Mouse (Mus musculus) adipocyte (in vitro differentiated cells): ENCODE measurements around the gene Gtf3c1.

Experiments
- DNase-seq: peaks from one replicate; pipeline ENCODE4 v3.0.0-alpha.2; 2016; ENCODE audit warnings: low spot score

Gene Gtf3c1

DNA sequence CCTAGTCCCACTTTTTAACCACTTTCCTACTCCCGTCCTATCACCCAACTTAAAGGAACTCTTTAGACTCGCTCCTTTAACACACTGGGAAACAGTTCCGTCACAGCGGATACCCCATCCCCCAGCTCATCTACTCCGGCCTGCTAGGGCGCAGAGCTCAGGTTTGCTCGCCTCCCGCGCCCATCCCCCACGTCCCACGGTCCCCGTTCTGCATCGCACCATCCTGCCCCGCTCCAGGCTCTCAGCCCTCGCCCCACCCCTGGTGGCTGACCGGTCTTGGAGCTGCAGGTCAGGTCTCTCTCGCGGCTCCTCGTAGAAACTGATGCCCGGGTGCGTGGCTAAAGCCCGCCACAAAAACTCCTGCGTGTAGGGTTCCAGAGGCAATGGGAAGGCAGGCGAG is 394 bp downstream of the Gtf3c1 start:
- no peak for DNase-seq

DNA sequence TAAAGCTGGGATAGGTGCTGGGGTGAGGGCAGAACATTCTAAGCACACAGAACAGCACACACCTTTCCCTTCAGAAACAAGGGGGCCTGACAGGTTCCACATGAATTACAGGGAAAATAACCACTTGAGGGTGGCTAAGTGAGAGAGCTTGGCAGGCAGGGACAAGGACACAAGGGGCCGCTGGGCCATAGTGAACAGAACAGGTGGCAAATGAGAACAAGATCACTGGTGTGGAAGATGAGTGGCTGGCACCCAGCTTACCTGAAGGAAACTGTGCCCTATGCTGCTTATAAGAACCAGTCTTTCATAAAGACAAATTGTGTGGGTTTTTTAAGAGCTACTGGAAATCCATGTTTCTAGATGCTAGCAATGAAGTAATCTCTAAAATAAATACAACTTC is 4.8 kb downstream of the Gtf3c1 start:
- no peak for DNase-seq

DNA sequence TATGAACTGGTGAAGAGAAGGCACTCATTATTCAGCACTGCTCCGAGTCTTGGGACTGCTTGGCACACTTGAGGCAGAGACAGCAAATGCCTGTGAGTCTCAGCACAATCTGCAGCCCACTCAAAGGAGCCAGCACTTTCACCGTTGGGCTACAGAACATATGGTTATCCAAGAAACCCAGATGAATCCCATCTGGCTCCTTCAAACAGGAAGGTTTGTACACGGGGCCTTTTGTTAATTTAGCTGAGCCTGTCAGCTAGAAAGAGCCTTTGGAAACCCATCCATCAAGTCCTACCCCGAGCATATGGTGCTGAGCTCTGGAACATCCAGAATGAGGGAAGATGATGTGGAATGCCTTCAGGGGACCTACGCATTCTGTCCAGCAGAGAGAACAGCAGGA is 13.5 kb downstream of the Gtf3c1 start:
- DNase-seq, result no peak

DNA sequence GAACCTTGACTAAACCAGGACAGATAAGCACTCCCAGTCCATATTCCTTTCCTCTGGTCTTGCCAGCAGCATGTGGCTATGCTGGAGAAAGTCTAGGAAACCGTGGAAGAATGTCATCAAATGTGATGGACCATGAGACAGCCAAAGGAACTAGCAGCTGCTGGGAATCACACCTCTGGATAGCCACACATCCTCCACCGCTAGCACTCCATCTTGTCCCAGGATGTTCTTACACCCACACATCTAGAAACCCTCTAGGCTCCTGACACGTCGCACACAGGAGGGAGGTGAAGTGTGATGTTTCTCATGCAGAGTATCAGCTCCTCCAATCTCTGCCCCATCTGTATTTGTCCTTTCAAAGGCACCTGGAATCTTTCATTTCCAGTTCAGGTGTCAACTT is 17.1 kb downstream of the Gtf3c1 start:
- DNase-seq, result no peak

DNA sequence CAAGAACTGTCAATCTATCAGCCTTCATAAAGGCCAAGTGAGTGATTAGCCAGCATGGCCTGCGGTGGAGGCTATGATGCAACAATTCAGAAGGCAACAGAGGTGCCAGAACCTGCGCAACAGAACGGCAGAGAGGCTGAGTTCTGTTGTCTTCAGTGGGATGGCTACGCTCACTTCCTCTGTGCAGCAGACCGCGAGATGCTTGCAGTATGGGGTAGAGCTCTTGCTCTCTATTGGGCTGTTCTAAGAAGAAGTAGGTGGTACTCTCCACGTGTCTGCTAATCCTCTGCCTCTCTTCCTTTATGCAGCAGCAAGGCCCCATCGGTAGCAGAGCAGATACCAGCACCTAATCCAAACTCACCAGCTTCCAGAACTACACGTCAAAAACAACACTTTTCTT is 27.6 kb downstream of the Gtf3c1 start:
- no peak for DNase-seq

DNA sequence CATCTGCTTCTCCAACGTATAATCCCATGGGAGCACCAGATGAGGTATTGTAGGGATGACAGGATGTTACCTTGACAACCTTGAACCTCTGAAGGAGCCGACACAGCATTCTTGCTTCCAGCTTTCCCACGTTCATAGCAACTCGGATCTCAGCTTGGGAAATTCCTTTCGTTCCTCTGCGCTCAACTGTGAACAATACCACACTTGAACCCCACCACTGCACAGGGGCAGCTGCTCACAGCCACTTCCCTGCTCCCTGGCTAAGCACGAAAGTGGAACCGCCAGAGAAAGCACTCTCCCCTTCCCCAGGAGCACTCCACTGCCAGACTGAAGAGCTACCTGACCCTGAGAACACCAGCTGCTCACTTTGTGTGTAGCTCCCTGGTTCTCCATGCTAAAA is 28.8 kb downstream of the Gtf3c1 start:
- no peak for DNase-seq

DNA sequence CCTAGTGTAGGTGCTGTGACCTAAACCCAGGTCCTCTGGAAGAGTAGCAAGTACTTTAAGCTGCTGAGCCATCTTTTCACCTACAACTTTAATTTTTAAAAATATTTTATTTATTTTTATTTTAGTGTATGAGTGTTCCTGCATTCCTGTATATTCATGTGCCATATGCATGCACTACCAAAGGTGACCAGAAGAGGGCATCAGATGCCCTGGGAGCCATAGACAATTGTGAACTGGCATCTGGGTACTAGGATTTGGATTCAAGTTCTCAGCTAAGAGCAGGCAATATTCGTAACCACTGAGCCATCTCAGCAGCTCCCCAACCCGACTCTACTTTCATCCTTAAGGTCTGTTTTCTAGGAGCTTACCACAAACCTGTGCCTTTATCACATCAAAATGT is 32.7 kb downstream of the Gtf3c1 start:
- peak; percentile 66 for DNase-seq

DNA sequence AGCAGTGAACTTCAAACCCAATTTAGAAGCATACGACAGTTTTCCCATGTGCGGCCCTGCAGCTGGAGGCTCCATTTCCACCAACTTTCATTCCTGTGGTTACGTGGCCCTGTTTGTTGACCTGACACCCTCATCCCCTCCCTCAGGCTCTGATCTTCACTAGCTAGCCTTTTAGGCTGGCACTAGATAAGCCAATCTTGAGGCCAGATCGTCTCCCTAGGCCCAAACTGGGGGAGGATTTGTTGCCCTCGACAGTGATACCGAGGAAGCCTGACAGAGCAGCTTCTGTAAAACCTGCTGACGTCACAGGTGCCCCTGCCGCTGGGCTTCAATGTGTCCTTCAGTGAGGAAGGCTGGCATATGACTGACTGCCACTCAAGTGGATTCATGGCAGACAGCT is 36.2 kb downstream of the Gtf3c1 start:
- no peak for DNase-seq

DNA sequence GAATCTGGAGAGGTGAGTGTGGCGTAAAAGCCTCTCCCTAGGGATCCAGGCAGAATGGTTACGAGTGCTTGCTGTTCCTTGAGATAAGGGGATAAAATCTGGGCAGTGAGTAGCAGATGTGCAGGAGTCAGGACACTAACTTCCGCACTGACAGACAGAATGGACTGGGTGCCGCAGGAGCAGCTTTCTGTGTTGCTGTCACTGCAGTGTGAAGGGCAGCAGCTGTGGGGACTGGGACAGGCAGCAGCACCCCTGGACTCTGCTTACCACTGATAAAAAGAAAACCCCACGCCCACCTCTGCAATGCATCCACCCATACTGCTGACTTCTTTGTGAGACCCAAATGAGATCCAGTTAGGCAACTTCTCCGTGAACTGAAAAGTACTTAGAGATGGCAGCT is 36.7 kb downstream of the Gtf3c1 start:
- no peak for DNase-seq

DNA sequence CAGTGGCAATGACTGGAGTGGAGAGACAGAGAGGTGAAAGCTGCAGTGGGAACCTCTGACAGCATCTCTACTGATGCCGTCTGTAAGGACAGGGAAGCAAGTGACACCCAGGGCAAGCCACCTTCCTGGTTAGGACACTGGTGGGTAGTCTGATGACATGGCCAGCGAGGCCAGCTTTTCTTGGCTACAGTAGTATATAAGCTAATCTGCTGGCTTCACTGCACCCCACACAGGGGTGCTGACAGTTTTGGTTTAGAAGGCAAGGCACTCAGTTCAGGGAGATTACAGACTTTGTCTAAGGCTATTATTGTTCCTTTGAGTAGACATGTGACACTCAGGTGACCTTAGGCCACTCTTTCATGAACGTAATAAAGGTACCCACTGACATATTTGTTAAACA is 43.9 kb downstream of the Gtf3c1 start:
- DNase-seq, result no peak

DNA sequence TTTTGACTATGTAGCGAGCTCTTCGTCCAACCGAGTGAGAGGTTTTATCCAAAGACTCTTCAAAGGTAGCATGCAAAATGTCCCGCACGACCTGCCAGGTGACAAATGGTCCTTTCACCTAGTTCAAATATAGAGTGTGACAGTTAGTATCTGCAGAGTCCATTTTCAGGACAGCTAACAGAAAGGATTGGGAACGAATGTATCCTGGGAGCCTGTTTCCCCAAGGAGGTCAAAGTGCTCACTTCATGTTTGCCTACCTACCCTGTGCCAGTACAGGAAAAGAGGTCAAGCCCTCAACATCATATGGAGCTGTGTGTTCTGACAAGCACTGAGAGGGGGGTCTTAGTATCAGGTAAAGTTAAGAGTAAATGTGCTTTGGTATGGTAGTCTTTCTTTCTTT is 50.1 kb downstream of the Gtf3c1 start:
- no peak for DNase-seq

DNA sequence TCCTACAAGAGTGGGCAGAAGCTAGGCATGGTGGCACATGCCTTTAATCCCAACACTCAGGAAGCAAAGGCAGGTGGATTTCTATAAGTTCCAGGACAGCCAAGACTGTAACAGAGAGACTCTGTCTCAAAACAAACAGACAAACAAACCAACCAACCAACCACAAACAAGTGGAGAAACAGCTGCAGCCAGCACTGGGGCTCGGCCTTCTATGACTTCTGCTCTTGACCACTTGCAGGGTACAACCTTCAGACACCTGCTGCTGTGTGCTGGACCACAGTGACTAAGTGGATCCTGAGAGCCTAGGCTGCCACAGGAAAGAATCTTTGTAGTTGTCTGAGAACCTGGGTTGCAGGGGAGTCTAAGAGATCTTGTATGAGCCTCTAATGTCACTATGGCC is 58.6 kb downstream of the Gtf3c1 start:
- no peak for DNase-seq

DNA sequence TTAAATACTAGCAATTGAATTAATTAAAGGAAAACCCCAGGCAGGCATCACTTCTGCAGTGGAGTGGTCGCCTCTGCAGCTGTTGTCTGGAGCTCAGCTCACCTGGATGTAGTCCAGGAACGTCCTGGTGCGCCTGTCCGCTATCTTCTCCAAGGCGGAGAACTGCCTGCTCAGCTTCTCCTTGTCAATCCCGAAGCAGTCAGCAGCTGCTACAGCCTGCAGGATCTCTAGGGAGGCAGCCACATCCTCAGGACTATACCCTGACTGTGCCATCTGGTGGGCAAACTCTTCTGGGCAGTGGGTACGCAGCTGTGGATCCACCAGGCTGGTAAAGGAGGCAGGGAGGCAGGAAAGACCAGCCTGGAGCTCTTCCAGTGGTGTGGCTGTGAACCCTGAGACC is 62.2 kb downstream of the Gtf3c1 start:
- DNase-seq, result no peak

DNA sequence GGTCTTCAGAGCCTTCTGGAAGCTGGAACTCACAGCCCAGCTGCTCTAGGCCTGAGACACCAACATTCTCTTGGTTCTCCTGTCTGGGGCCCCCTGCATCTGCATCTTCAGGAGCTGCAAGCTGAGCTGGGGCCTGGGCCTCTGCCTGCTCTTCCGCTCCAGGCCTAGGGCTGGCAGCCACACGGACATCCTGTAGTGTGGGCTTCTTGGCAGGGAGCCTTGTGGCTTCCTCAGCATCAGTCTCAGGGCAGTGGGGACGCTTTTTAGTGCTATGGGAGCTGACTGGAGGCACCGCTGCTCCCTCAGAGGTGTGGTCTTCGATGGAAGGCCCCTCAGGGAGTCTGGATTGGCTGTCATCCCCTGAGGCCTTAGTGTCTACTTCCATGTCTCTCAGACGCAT is 63.7 kb downstream of the Gtf3c1 start:
- no peak for DNase-seq

DNA sequence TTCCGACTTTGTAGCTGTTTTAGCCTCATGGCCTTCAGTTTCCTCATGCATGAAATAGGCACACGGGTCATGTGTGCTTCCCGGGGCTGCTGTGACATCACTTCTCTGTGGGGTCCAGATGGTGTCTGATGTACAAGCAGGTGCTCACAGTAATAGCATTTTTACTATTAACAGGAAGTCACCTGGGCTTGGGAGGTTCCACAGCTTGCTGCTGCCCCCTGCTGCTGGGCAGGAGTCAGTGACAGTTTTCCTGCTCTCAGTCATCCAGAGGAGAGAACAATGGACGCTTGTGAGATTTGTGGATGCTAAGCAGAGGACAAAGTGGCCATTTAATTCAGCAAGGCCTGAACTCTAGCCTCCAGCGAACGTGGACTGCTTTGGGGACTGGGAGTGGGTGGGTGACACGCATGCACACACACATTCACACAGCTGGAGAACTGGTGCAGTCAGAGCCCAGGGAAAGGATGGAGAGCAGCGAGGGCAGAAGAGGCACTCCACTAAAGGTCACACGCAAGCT is 68.7 kb downstream of the Gtf3c1 start:
- DNase-seq, result peak; percentile 44

DNA sequence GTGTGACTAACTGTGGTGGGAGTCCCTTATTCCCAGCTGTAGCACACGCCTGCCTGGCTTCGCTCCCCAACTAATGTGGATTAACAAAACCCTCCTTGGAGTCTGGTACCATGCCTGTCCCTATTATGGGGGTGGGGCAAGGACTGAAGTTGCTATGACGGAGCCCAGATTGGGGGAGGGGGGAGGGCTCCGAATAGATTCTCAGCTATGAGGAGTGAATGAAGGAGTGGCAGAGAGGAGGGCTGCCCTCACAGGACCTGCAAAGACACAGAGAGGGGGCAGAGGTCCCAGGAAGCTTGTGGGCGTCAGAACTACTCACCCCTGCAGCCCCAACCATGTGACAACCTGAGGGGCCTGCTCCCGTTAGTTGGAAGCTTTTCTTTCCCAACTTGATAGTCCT is 69.2 kb downstream of the Gtf3c1 start:
- DNase-seq, result no peak

DNA sequence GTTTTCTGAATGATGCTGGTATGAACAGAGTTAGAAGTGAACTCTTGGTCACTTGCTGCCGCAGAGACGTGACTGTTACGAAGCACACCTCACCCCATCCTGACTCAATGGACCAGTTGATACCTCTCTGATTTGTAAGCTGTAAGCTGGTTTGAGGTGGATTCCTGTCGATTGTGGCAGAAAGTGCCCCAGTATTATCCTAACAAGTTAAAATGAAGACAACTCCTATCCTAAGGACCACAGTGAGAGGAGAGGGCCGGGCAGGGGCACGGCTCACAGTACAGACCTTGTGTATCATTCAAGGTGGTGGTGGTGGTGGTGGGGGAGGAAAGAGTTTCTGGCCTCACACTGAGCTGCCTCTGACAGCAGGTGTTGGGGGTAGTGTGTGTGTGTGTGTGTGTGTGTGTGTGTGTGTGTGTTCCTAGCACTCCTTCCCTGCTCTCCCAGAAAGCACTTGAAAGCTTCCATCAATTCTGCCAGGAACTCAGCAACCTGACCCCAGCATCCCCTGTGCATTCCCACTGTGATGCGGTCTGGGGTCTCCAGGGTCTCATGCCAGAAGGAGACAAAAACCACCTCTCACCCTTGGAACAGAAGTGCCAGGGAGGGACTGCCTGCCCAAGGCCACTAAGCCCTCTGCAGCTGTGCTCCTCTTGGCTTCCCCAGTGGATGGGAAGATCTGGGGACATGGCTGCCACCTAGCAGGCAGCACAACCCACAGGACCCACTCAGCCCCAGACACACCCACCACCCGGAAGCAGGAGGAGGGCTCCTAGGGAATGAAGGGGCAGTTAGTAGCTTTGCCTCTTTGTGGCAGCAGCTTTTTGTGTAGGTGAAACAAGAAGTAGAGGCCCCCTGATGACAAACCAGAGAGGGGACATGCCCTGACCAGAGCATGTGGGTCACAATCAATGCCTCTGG is 70.1 kb downstream of the Gtf3c1 start:
- DNase-seq, result no peak

DNA sequence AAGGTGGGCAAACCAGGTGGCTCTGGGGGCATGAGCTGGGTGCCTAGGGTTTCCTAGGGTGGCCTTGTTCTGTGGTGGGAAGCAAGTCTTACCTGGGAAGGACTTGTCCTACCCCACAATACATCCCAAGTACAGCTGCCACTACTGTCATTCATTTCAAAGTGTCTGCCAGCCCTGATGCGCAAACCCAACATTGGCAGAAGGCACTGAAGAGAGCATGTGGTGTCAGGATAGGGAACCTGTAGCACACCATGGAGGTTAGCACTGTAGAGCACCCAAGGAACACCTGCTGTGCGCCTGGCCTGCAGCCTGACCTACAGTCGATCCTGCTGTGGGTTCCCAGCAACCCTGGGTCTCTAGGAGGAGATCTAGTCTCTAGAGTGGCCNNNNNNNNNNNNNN is 76.6 kb downstream of the Gtf3c1 start:
- no peak for DNase-seq

DNA sequence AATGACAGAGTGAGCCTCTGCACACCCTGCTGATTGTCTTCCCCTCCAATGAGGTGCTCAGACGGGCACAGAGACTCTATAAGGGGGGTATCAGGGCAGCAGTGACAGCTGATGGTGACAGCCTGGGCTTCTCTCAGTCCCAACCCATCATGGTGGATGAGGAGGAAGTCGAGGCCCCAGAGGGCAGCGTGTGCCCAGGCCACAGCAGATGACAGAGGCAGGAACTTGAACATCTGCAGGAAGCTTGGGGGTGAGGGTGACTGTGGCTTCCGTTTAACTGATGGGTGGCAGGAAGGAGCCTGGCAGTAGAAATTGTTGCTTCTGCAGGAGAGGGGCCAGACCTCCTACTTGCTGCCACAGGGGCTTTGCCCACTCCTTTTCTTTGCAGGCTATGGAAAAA is 77.3 kb downstream of the Gtf3c1 start:
- no peak for DNase-seq

DNA sequence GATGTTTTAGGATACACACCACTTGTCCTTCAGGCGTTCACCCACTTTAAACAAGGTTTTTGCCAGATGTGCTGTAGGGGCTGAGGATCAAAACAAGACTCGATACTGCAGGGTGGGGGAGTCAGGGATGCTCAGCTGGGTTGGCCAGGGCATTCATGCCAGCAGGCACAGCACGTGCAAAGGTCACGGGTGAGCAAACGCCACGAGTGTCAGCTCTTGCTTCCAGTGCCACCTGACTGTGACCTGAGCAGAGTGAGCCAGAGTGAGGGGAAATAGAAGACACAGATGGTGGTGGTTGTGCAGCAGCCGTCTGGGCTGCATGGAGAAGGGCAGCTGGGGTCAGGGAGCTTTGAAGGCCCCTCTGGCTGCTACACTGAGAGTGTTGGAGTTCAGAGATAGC is 81.8 kb downstream of the Gtf3c1 start:
- no peak for DNase-seq

DNA sequence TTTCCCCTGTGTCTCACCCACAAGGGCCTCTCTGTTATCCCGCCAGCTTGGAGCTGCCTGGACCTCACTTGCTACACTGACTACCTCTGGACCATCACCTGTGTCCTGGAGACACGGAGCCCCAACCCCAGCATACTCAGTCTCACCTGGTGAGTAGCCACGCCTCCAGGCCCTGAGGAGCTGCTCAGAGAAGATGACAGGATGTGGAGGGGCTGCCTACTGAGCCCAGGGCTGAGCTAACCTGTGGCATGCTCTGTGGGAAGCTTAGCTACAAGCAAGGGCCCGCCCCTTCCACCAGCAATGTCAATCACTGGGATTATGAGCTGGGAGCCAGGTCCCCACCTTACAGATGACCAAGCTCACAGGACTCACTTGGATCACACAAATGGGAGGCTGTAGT is 82.4 kb downstream of the Gtf3c1 start:
- DNase-seq, result no peak

DNA sequence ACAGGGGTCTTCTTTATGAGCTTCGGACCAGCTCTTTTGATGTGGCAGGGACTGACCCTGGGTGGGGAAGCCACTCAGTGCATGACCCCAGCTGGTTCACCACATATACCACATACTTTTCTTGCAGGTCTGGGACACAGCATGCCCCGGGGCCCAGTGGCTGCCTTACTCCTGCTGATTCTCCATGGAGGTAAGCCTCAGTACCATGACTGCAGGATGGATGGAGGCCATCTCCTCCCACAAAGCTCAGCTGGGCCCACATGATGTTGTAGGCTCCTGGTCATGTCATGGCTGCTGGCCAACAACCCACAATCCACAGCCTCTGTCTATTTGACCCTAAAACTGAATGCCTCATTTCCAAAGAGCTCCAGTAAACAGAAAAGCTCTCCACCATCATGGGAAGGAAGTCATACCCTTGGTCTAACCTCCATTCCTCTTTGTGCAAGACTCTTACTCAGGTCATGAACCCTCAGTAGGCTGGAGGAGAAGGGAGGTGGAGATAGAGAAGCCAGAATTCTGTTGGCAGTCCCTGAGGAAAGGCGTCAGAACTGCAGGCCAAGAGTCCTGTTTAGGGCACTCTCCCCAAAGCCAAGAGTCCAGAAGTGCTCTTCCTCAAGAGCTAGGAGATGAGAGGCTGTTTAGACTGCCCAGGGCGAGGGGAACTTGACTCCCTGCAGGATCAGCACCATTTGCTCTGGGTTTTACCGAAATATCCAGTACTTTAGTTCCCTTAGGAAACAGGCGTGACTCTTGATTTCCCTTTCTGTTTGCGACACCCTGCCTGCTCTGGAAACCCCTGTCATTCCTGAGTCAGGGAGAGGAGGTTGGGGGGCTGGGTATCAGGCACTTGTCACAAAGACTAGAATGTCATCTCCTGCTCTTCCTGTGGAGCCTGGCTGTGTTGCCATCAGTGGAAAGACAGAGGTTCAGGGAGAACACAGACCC is 84.6 kb downstream of the Gtf3c1 start:
- DNase-seq, result peak; percentile 15

DNA sequence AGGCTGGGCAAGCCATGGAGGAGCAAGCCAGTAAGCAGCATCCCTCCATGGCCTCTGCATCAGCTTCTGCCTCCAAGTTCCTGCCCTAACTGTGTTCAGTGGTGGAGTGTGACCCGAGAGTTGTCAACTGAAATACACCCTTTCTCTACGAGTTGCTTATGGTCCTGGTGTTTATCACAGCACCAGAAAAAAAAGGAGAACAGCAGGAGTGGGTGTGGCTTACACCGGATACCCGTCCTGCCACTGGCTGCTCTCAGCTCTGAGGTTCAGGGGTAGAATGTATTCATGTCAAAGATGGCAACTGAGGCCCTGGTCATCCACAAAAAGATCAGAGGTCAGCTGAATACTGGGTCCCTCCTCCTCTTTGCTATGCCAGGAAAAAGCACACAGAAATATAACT is 87.5 kb downstream of the Gtf3c1 start:
- no peak for DNase-seq
